Mouse (Mus musculus) kidney, embryonic 14.5 days (tissue): ENCODE measurements around the gene Slc35b2. TPM values are rescaled to one million over a fixed set of nuclear protein-coding genes. Genes with fewer than 3 reads are reported as not detected.

Source experiments
- ATAC-seq: fragments of 200-750 bp; cut with Nextera tagmentation; 2 replicates; pipeline ENCODE4 v1.8.0; 2017; ENCODE audit warnings: moderate number of reproducible peaks, mild to moderate bottlenecking, moderate TSS enrichment, moderate library complexity; ENCODE audit not compliant: low FRiP score, low TSS enrichment
- H3K27ac ChIP-seq: fragments of 300-500 bp; sonication (generic); 2 replicates; pipeline ENCODE4 v1.5.1; 2014; ENCODE audit warnings: low read depth, mild to moderate bottlenecking, low read length, moderate library complexity, mixed read lengths
- H3K27me3 ChIP-seq: fragments of 300-500 bp; sonication (generic); 2 replicates; pipeline ENCODE4 v1.6.1; 2014; ENCODE audit warnings: mild to moderate bottlenecking, low read length; ENCODE audit not compliant: control insufficient read depth, insufficient read depth
- H3K36me3 ChIP-seq: fragments of 300-500 bp; sonication (generic); 2 replicates; pipeline ENCODE4 v1.6.1; 2014; ENCODE audit warnings: low read length, mixed read lengths; ENCODE audit not compliant: control insufficient read depth, insufficient read depth
- H3K4me1 ChIP-seq: fragments of 300-500 bp; sonication (generic); 2 replicates; pipeline ENCODE4 v1.6.1; 2014; ENCODE audit warnings: low read length, mixed read lengths; ENCODE audit not compliant: control insufficient read depth, insufficient read depth
- H3K4me2 ChIP-seq: fragments of 300-500 bp; sonication (generic); replicated peaks from 2 replicates; pipeline ENCODE4 v1.6.1; 2014; ENCODE audit warnings: low read depth, mild to moderate bottlenecking, low read length
- H3K4me3 ChIP-seq: fragments of 300-500 bp; sonication (generic); 2 replicates; pipeline ENCODE4 v1.5.1; 2014; ENCODE audit warnings: mild to moderate bottlenecking, low read length
- H3K9ac ChIP-seq: fragments of 300-500 bp; sonication (generic); 2 replicates; pipeline ENCODE4 v1.6.1; 2014; ENCODE audit warnings: low read depth, mild to moderate bottlenecking, low read length, moderate library complexity
- H3K9me3 ChIP-seq: fragments of 300-500 bp; sonication (generic); 2 replicates; pipeline ENCODE4 v1.6.1; 2016; ENCODE audit warnings: low read length; ENCODE audit not compliant: control insufficient read depth
- WGBS: fragments of 180-500 bp; shearing (Covaris S2); extraction: QIAGEN DNeasy Blood & Tissue Kit; methylation state at CpG from one replicate; pipeline ENCODE4 v1.1.7; 2014; 5-methylcytosine and 5-hydroxymethylcytosine counted together
- polyA plus RNA-seq: library from polyadenylated mRNA; unstranded; fragments of >200 nt; fragmentation: Nextera tagmentation; extraction: Ambion mirVana; gene quantifications from 2 replicates; pipeline ENCODE4 v1.2.1, GENCODE M21; 2014

The Slc35b2 gene
- polyA plus RNA-seq, 1 experiment from 2014 or later: 140 TPM

GRCm38 (mm10) chr17:45556514-45557245 is 7.0 kb upstream of the Slc35b2 start:
- ATAC-seq: no peak
- peaks cover 7% of the 10 kb centered on the region; the same call in 1 of the 2 replicates for H3K27me3 ChIP-seq
- WGBS: 75% methylated on average over 3 of the region's 3 CpGs

GRCm38 (mm10) chr17:45557246-45557824 is 6.3 kb upstream of the Slc35b2 start:
- Histone ChIP-seq H3K9me3 (no peaks in the 10 kb centered on the region), H3K27me3 (peaks cover 7% of the 10 kb centered on the region; the same call in 1 of the 2 replicates), H3K27ac (no peak overlapping the region), H3K4me3 (no peak overlapping the region), H3K9ac (no peak overlapping the region), H3K4me1 (peaks cover 8% of the 10 kb centered on the region; the same call in 1 of the 2 replicates), H3K36me3 (no peaks in the 10 kb centered on the region), H3K4me2 (no peak overlapping the region)
- no peak for ATAC-seq
- 69% methylated on average over 6 of the region's 7 CpGs for WGBS

More at GRCm38 (mm10) chr17:45556514-45557245, 7.0 kb upstream of the Slc35b2 start:
- Histone ChIP-seq H3K36me3 (no peaks in the 10 kb centered on the region), H3K4me2 (peak overlapping the region; percentile 92), H3K4me3 (peak overlapping the region; percentile 59), H3K9me3 (no peaks in the 10 kb centered on the region), H3K27ac (no peak overlapping the region), H3K9ac (no peak overlapping the region), H3K4me1 (peaks cover 8% of the 10 kb centered on the region; the same call in 1 of the 2 replicates)

GRCm38 (mm10) chr17:45557998-45558862 is 5.4 kb upstream of the Slc35b2 start:
- Histone ChIP-seq H3K27ac (no peak overlapping the region), H3K9me3 (no peaks in the 10 kb centered on the region), H3K9ac (peak overlapping the region; percentile 12; the same call in 1 of the 2 replicates), H3K4me3 (no peak overlapping the region), H3K4me1 (peaks cover 8% of the 10 kb centered on the region; the same call in 1 of the 2 replicates), H3K4me2 (no peak overlapping the region; the same call in 1 of the 2 replicates), H3K27me3 (peaks cover 7% of the 10 kb centered on the region; the same call in 1 of the 2 replicates), H3K36me3 (no peaks in the 10 kb centered on the region)
- whole genome bisulfite sequencing: 69% methylated on average over 16 of the region's 16 CpGs
- no peak for ATAC-seq

GRCm38 (mm10) chr17:45559732-45560525 is 3.7 kb upstream of the Slc35b2 start:
- no peak overlapping the region for H3K27ac ChIP-seq
- H3K4me2 ChIP-seq: no peak overlapping the region
- H3K27me3 ChIP-seq: peaks cover 4% of the 10 kb centered on the region; the same call in 1 of the 2 replicates
- H3K9me3 ChIP-seq: no peaks in the 10 kb centered on the region
- ATAC-seq: no peak
- 87% methylated on average over 15 of the region's 15 CpGs for WGBS
- H3K4me3 ChIP-seq: no peak overlapping the region
- H3K4me1 ChIP-seq: peaks cover 8% of the 10 kb centered on the region; the same call in 1 of the 2 replicates
- H3K9ac ChIP-seq: no peak overlapping the region
- peaks cover under 1% of the 10 kb centered on the region; the same call in 1 of the 2 replicates for H3K36me3 ChIP-seq

GRCm38 (mm10) chr17:45563216-45563615 is 458 bp upstream of the Slc35b2 start:
- H3K9me3 ChIP-seq: no peaks in the 10 kb centered on the region
- H3K36me3 ChIP-seq: peaks cover 32% of the 10 kb centered on the region
- H3K27ac ChIP-seq: no peak overlapping the region
- H3K27me3 ChIP-seq: no peaks in the 10 kb centered on the region
- 78% methylated on average over 12 of the region's 12 CpGs for WGBS
- H3K4me2 ChIP-seq: peak overlapping the region; percentile 85; the same call in 1 of the 2 replicates
- ATAC-seq: no peak
- H3K4me3 ChIP-seq: no peak overlapping the region
- H3K9ac ChIP-seq: no peak overlapping the region
- no peaks in the 10 kb centered on the region; the same call in 1 of the 2 replicates for H3K4me1 ChIP-seq

GRCm38 (mm10) chr17:45564531-45565084 is 934 bp downstream of the Slc35b2 start:
- 12% methylated on average over 18 of the region's 18 CpGs for WGBS
- H3K27ac ChIP-seq: peak overlapping the region; percentile 90; the same call in 1 of the 2 replicates
- H3K27me3 ChIP-seq: no peaks in the 10 kb centered on the region
- peak overlapping the region; percentile 89 for H3K4me3 ChIP-seq
- H3K4me2 ChIP-seq: peak overlapping the region; percentile 85
- no peaks in the 10 kb centered on the region; the same call in 1 of the 2 replicates for H3K4me1 ChIP-seq
- H3K9ac ChIP-seq: peak overlapping the region; percentile 89
- ATAC-seq: 0 out of 2 replicates have a peak, but pooled peaks have one; percentile 7
- H3K36me3 ChIP-seq: peaks cover 46% of the 10 kb centered on the region
- H3K9me3 ChIP-seq: no peaks in the 10 kb centered on the region

- H3K4me2 ChIP-seq: peak overlapping the region; percentile 85
- no peak for ATAC-seq
- 94% methylated on average over 11 of the region's 11 CpGs for WGBS
- peak overlapping the region; percentile 89 for H3K4me3 ChIP-seq
- H3K36me3 ChIP-seq: peaks cover 51% of the 10 kb centered on the region
- H3K9me3 ChIP-seq: no peaks in the 10 kb centered on the region
- H3K27me3 ChIP-seq: no peaks in the 10 kb centered on the region
- peaks cover 4% of the 10 kb centered on the region; the same call in 1 of the 2 replicates for H3K4me1 ChIP-seq
- no peak overlapping the region for H3K27ac ChIP-seq
- peak overlapping the region; percentile 89; the same call in 1 of the 2 replicates for H3K9ac ChIP-seq
These were observed 1.4 kb downstream of the Slc35b2 start for GRCm38 (mm10) chr17:45565103-45565502.

GRCm38 (mm10) chr17:45566031-45566359 is 2.3 kb downstream of the Slc35b2 start:
- Histone ChIP-seq H3K27ac (peak overlapping the region; percentile 11; the same call in 1 of the 2 replicates), H3K4me3 (no peak overlapping the region; the same call in 1 of the 2 replicates), H3K4me2 (no peak overlapping the region), H3K27me3 (no peaks in the 10 kb centered on the region), H3K9me3 (no peaks in the 10 kb centered on the region), H3K4me1 (peaks cover 11% of the 10 kb centered on the region; the same call in 1 of the 2 replicates), H3K36me3 (peaks cover 60% of the 10 kb centered on the region), H3K9ac (no peak overlapping the region)
- 64% methylated on average over 1 of the region's 1 CpGs for WGBS
- no peak for ATAC-seq
